Mouse (Mus musculus): ENCODE results near the gene Naif1.

The Naif1 gene

GRCm38 (mm10) chr2:32449761-32450754, at the start of gene Naif1:
Gene Naif1, plus strand, starts transcription at chr2:32450457.
- no peak for DNase-seq

DNA sequence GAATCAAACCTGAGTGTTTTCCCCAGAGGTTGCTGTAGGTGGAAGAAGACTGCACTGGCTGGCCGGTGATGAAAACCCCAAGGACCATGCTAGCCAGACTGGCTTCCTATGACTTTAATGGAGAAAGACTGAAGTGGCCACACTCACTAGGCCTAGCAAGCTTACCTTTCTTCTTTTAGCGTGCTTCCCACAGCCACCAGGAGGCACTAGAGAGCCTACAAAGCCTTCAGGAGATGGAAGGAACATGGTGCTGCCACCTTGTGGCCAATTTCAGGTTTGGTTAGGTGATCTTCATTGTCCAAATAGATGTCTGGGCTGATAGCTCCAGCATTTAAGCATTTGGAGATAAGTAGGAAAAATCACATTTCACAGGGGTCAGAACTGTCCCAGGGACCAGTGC, 45.6 kb upstream of the Naif1 start:
- DNase-seq = peak; percentile 92 to 98

- DNase-seq = peak in 1 of 2 experiments; percentile 57
Observed at GRCm38 (mm10) chr2:32407144-32407824, 43.0 kb upstream of the Naif1 start.

DNA sequence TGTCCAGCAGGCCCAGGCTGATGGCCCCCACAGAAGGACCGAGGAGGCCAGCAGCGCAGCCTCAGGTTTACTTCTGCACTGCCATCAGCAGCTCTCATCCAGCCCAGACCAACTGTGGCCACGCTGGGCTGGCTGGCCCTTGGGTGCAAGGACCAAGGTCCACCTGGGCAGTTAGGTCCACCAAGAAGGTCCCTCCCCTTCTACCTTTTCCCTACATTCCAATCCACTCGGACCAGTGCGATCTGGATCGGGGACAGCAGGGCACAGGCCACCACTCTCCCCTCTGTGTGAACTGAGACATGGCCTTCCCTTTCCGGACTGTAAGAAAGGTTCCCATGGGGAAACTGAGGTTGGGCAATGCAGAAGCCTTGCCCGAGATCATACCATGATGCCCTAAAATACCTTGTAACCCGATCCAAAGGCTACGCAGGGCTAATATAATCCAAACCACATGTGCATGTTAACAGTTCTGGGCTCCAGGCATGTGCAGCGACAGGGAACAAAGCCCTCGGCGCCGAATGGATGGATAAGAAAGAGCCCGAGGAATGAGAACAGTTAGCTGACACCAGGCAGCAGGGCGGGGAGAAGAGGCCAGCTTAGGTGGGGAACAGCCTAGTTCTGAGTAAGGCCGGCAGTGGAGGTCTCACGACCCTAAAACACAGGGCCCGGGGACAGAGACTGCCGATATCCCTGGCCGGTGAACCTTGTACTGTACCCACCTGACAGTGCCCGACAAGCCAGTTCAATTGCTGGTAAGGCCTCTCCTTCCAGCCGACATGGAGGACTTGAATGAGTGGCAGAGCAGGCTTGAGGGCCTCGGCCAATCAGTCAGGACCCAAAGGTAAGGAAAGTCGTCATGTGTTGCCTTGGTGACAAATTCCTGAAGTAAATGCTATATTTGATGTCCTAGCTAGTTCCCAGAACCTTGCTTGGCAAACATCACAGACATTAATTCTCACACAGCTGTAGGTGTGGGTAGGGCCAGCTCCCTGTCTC, 41.5 kb upstream of the Naif1 start:
- DNase-seq = peak; percentile 87 to 93

- no peak for DNase-seq
Observed at GRCm38 (mm10) chr2:32411407-32411806, 38.9 kb upstream of the Naif1 start.

GRCm38 (mm10) chr2:32412742-32413531, 37.3 kb upstream of the Naif1 start:
- DNase-seq = no peak

- no peak for DNase-seq
Observed at GRCm38 (mm10) chr2:32413936-32414335, 36.3 kb upstream of the Naif1 start.

DNA sequence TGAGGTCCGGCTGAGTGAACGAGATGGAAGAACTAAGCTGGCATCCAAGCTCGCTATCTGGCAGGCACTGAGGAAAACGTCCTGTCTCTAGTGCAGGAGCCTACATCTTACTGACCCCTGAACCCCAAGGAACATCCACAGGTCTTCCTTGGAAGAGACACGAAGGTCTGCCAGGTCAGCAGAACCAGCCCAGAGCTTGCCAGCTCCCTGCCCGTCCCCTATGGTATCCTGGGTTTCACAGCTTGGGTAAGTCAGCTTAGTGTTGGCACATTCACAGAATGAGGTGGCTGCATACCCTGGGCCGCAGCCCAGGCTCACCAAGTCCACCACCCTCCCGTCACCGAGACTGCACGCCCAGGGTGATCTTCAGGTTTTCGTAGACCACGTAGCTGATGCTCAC, 34.5 kb upstream of the Naif1 start:
- DNase-seq = peak in 1 of 2 experiments; percentile 50

DNA sequence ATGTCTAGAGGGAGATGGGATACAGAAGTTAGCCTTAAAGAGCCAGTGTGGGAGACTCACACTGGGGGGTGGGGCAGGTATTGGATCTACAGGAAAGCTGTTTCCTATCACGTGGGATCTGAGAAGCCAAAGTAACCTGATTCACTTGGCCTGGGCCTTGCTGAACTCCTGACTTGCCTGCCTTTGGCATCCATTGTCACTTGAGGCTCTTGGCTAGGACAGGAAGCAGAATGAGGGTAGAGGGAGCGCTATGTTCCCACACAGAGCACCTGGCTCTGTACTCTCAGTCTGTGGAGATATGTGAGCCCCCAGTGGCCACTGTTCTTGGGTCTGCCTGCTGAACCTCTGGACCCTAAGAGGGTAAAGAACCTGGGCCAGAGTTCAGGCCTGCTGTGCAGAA, 33.7 kb upstream of the Naif1 start:
- DNase-seq = no peak

DNA sequence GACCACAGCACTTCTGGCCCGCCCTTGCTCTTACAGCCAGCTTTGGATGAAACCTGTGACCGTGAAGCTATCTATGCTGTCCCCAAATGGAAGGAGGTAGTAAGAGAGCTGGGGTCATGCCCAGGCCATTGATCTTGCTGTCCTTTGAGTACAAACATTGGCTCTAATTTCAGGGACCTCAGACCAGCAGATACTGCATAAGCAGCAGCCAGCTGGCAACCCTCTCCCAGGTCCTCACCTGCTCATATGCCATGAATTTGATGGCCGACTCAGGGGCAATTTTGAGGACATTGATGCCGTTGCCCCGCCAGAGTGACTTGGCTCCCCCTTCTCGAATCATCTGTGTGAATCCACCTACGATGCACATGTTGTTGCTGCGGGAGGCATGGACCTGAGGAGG, 32.8 kb upstream of the Naif1 start:
- DNase-seq = no peak

DNA sequence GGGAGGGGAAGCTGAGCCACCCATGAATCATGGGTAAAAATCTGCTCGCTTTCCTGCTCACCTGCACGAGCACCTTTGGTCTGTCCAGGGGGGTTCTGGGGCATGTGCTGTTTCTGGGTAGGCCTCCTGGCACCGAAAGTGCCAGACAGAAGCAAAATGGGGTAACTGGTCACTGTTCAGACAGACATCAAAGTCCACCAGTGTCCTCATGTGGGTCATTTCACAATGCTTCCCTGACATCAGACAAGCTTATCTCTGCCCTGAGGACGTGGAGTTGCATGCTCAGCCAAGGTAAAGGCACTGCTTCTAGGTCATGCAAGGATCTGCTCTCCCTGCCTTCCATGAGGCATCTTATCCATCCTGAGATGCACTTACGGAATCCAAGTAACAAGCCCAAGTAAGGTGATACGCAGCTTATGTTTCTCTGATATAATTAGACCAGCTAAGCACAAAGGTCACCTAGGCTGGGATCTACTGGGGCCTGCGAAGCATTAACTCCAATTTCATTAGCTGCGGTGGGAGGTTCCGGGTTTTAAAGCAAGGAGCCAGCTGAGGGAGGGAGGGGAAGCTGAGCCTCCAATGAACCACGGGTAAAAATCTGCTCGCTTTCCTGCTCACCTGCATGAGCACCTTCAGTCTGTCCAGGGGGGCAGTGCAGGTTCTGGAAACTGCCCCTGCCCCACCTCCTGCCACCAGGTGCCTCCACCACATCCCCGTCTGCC, 31.7 kb upstream of the Naif1 start:
- DNase-seq = peak; percentile 71 to 74

DNA sequence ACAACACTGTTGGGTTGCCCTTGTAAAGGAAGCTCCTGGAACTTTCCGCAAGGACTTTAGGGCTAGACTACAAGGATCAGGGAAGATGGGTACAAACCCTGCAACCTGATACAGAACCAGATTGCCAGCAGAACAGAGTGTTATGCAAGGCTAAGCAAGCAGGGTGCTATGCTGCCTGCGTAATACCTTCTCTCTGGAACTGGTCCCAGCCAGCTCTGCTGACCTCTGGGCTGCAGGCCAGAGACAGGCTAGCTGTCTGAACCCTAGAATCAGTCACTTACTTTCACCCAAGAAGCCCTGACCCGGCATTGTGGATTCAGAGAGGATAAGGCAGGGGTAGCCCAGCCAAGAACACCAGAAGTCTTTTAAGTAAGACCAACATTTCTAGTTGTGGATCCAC, 30.9 kb upstream of the Naif1 start:
- peak; percentile 93 to 94 for DNase-seq

DNA sequence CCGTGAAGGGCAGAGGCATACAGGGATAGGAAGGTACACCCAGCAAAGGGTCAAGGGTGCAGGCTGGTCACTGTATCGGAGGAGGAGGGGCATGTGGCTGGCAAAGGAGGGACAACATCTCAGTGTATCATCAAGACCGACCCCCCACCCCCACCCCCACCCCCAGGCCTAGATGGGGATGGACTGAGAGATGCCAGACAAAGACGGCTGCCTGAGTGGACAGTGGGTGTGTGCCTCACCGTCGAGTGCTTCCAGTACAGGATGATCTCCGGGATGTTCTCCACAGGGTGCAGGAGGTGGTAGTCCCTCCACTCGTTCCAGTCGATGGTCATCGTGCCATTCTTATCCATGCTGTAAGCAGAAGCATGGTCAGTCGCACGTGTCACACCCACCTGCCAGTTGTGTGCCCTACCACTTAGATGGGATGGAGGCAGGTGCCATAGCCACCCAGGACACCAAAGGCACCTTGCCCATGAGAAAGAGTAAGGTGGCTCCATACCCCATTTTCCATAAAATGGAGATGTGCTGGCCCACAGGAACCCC, 30.1 kb upstream of the Naif1 start:
- DNase-seq = no peak

GRCm38 (mm10) chr2:32420647-32421046, 29.6 kb upstream of the Naif1 start:
- DNase-seq = peak in 1 of 2 experiments; percentile 51

GRCm38 (mm10) chr2:32421851-32422251, 28.4 kb upstream of the Naif1 start:
- peak; percentile 84 to 90 for DNase-seq

- DNase-seq = peak; percentile 88 to 95
Observed at GRCm38 (mm10) chr2:32423481-32424331, 26.6 kb upstream of the Naif1 start.

DNA sequence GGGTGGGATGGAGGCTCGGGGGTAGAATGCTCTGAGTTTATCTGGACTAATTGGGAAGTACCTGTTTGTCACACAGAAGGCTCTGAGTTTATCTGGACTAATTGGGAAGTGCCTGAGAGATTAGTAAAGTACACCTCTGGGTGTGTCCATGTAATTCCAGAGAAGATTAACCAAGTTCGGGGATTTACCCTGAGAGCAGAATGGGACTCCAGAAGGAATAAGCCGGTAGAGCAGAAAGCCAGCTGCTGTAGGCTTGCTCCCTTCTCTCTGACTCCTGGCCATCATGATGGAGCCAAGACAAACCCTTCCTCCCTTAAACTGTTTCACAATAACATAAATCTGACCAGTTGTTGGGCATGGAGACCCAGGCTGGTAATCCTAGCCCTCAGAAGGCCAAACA, 25.5 kb upstream of the Naif1 start:
- no peak for DNase-seq

DNA sequence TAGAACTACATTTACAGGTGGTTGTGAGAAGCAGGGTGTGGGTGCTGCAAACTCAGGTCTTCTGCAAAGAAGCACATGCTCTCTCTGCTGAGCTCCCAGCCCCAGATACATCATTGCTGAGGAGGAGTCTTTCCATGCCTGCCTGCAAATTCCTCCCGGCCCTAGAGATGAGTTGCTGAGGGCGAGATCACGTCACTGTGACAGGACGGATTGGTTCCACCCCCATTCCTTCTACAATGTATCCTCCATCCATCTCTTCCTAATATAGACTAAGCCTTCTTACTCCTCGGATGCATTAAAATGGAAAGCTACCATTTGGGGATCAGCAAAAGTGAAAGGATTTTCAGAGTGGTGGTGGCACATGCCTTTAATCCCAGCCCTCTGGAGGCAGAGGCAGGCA, 24.7 kb upstream of the Naif1 start:
- no peak for DNase-seq

GRCm38 (mm10) chr2:32426141-32426540, 24.1 kb upstream of the Naif1 start:
- no peak for DNase-seq

GRCm38 (mm10) chr2:32427720-32428119, 22.5 kb upstream of the Naif1 start:
- DNase-seq = no peak

Measured in kidney, adult 8-10 months (tissue).